Mouse (Mus musculus): ENCODE measurements around the gene Ccdc78.

Gene Ccdc78

GRCm38 (mm10) chr17:25833961-25834594 is 47.7 kb downstream of the Ccdc78 start:
- no peak for DNase-seq (ENCODE audit: low spot score in 2 of 2)

GRCm38 (mm10) chr17:25834595-25835222 is 48.3 kb downstream of the Ccdc78 start:
- DNase-seq (ENCODE audit: low spot score in 2 of 2), result peak in 1 of 2 experiments; percentile 61

GRCm38 (mm10) chr17:25835301-25835700 is 48.9 kb downstream of the Ccdc78 start:
- DNase-seq (ENCODE audit: low spot score in 2 of 2), result peak in 1 of 2 experiments; percentile 53

- peak in 1 of 2 experiments; percentile 65 for DNase-seq (ENCODE audit: low spot score in 2 of 2)
These were observed 49.4 kb downstream of the Ccdc78 start for GRCm38 (mm10) chr17:25835816-25836215.

- DNase-seq (ENCODE audit: low spot score in 2 of 2), result peak in 1 of 2 experiments; percentile 63
These were observed 50.2 kb downstream of the Ccdc78 start for GRCm38 (mm10) chr17:25836397-25837075.

GRCm38 (mm10) chr17:25837076-25837410 is 50.7 kb downstream of the Ccdc78 start, which contains the start of gene Rhbdl1:
Gene Rhbdl1 (minus strand): TSS chr17:25837295.
- peak; percentile 94 for DNase-seq (ENCODE audit: low spot score in 2 of 2)

GRCm38 (mm10) chr17:25837533-25837932 is 51.2 kb downstream of the Ccdc78 start:
- peak in 1 of 2 experiments; percentile 59 for DNase-seq (ENCODE audit: low spot score in 2 of 2)

GRCm38 (mm10) chr17:25838904-25839303 is 52.5 kb downstream of the Ccdc78 start:
- no peak for DNase-seq (ENCODE audit: low spot score in 2 of 2)

- DNase-seq (ENCODE audit: low spot score in 2 of 2), result no peak
These were observed 53.3 kb downstream of the Ccdc78 start for GRCm38 (mm10) chr17:25839455-25840235.

All from right cerebral cortex, postnatal 10 days (tissue).